Mouse (Mus musculus) embryo, embryonic 9.5 days (tissue): ENCODE results near the gene Ablim1.
"Not testable (repeated sequence)": the region's sequence is repeated elsewhere in the genome, so short reads cannot be mapped to it uniquely, and the experiment has no call there.

Experiments
- DNase-seq: peaks from one replicate; pipeline ENCODE4 v3.0.0-alpha.2; 2017; ENCODE audit errors: extremely low spot score

Gene Ablim1

DNA sequence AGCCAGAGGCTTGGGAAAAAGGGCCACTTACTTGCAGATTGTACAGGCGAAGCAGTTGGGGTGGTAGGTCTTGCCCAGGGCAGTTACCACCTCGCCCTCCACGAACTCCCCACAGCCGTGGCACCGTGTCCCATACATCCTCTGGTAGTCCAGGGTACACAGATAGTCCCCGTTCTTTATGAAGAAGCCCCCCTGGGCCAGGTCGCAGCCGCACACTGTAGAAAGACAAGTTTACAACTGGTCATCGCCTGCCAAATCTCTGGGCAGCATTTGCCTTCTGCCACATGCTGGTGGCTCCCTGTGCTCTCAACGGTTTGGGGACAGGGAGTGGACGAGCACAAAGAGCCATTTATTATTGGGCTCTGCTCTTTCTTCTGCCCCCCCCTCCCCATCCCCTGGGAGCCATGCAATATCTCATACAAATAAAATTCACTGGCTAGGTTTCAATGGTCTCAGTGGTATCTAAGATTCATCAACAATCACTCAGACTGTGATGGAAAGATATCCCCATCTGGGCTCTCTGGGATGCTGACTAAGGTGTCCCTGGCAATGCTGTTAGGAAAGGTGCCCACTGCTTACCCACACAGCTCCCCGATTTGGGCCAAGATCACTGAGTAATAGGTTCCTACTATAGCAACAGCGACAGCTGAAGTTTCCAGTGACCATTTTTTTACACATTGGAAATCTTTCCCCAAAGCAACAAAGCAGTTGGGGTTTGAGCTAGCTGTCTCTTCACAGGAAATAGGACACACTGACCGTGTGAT is 159.4 kb downstream of the Ablim1 start:
- DNase-seq, result no peak

GRCm38 (mm10) chr19:57152357-57152756 is 162.4 kb downstream of the Ablim1 start:
- no peak for DNase-seq

DNA sequence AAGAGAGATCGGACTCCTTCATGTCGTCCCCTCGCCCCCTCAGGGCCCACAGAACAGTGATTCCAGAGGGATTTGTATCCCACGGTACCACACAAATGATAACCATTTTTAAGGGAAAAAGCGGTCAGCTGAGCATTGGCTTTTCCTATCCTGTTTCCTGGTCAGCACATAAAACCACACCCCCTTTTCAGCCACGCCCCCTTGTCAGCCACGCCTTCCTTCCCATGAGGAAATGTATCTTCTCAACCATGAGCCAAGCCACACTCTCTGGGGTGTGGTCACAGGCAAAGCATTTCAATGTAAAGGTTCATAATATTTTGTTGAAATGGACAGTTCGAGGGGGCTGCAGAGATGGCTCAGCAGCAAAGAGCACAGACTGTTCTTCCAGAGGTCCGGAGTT is 163.2 kb downstream of the Ablim1 start:
- no peak for DNase-seq

DNA sequence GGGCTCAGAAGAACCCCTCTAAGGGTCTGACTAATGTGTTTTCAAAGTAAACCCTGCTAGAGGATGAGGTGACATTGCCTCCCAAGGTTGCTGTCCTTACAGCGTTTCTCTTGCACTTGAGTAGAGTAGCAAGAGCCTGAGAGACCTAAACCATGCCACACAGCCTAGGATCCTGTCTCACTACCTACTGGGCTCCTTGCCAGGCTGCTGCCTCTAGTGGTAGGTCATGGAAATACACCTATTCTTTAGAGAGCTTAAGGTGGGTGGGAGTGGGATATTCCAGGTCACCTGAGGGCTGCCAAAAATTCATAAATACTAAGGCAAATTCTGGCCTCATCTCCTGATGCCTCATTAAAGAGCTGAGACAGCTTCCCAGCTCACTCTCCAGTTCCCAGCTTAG is 164.4 kb downstream of the Ablim1 start:
- peak; percentile 40 for DNase-seq

DNA sequence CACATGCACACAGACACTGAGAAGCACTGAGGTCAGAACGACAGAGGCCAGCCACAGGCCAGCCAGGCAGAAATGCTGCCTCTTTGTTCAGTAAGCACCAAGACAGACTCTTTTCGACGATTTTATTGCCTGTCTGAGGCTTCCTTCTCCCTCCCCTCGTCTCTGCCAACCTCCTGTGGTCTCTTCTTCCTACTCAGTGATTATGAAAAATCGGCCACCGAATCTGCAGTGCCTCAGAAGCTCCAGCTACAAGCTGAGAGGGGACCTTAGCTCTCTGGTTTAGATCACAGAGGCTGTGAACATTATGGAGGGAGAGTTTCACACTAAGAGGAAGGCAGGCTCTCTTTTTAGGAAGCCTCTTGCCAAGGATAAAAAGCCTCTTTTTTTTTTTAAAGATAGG is 167.0 kb downstream of the Ablim1 start:
- DNase-seq, result no peak

DNA sequence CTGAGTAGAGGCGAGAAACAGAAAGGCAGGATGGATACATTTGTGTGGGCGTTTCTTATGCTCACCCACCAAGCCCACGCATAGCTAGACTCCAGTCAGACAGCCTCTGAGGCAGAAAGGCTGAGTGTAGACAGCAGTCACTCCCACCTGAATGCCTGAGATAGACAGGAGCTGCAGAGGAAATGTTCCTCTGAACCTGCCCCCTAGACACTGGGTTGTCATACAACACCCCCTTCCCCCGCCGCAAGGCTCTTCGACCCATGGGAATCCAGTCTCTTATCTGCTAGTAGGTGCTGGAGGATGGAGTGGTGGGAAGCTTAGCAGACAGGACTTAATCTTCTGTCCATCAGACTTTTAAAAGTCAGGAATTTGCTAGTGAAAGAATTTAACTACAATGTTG is 167.8 kb downstream of the Ablim1 start:
- DNase-seq, result no peak

DNA sequence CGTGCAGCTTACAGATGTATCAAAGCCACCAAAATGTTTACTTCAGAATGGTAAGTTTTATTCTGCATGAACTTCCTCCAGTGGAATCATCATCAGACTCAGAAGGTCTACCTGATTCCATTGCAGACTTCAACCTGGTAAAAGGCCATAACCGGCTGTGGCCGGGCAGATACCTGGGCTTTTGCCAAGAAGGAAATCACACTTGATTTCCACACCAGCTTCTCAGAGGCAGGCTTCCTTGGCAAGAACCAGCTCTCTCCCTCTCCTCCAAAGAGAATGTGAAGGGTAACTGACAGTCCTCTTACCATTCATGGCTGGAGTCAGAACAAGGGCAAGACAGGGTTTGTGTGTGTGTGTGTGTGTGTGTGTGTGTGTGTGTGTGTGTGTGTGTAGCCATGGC is 171.1 kb downstream of the Ablim1 start:
- no peak for DNase-seq

DNA sequence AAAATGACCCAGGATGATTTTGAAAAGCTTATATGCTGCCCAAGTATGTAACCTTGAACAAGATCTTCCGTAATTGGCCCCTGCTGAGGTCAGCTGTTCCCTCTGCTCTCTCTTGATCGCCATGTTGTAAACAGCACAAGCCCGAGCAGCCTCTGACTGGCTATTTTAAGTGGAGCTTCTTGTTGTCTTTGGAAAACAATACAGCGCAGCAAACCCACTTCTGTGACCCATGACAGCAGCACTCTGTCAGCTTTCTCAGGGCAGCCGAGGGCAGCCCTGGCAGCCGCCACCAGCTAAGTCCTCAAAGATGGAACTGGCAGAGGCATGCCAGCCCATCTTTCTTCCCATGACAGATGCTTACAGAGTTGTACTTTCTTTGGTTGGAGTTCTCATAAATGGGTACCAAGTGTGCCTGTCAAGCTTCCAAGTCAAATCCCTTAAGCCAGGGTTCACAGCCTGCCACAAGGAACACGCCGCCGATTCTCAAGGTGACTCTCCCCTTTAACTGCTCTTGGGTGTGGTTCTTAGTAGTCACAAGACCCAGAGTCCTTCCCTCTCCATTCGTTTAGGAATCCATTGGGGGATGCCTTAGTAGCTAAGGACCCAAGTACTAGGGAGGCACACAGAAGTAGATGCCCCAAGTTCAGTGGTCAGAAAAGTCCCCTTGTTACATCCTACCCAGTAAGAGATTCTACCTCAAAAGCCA is 172.8 kb downstream of the Ablim1 start:
- no peak for DNase-seq

DNA sequence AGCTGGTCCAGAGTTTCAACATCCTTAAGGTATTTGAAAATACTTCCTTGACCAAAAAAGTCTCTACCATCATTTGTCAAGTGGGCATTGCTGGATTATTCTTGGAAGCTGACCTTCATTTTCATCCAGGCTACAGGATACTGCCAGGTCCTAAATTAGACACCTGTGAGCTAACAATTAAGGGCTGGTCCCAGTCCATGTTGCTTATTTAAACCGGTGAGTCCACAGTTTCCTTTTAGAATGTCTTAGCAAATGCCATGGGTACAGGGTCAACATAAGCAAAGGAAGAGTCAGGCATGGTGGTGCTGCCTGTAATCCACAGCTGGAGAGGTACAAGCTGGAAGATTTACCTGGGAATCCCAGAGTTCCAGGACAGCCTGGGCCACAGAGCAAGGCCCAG is 173.8 kb downstream of the Ablim1 start:
- no peak for DNase-seq

DNA sequence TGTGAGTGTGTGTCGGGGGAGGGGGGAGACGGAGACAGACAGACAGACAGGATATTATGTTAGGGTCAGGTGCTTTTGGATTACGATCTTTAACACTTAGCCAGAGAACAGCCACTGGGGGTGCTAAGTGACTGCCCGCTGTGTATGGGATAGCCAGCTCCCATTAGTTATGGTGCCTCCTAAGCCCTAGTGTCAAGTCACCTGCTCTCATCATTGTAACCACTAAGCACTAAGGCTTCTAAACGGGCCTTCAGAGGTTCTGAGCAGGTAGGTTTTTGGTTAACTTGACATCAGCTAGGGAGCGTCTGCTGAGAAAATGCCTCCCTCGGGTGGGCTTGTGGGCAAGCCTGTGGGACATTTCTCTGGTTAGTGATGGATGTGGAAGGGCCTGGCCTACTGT is 174.6 kb downstream of the Ablim1 start:
- DNase-seq, result no peak

DNA sequence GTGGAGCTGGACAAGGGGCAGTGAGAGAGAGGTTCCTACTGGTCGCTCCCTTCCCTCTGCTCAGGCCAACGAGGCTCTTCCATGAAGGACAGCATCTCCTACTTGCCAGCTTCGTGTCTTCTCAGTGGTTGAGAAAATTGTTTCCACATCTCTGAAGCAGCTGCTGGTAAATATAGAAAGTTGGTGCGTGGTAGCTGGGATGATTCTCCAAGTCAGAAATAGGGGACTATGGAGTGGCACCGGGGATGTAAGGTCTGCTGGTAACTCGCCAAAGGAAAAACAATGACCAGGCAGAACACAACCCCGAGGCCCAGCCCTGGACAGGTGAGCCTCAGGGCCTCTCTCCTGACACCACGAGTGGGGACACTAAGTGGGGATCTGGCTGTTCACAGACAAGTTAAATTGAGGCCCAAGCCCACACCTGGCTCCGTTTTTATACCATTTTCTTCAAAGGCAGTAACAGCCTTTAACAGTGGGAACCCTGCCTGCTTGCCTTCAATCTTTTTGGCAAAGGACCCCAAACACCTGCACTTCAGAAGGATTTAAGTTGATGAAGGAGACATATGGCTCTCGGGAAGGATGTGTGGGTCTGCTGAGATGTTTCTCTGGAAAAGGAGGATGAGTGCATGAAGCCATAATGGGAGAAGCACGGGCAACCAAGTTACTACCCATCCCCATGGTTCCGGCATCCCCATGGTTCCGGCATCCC is 175.7 kb downstream of the Ablim1 start:
- DNase-seq, result no peak

GRCm38 (mm10) chr19:57138469-57138868 is 176.2 kb downstream of the Ablim1 start:
- DNase-seq, result no peak

- DNase-seq, result no peak
These were observed 176.7 kb downstream of the Ablim1 start for GRCm38 (mm10) chr19:57138045-57138444.

GRCm38 (mm10) chr19:57136228-57136627 is 178.5 kb downstream of the Ablim1 start:
- DNase-seq, result peak; percentile 74

DNA sequence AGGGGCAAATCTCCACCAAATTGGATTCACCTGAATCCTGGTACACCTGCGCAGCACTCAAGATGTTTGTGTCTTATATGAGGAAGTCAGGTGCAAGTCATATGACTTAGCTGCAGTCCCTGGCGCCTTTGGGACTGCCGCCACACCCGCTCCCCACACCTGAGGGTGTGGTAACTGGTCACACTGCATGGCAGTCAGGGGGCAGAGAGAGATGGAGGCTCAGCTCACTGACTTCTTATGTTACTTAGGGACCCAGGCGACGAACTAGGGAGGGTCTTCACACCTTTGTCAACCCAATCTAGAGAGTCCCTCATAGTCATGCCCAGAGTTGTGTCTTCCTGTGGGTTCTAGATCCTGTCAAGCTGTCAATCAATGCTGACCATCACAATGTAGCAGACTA is 179.1 kb downstream of the Ablim1 start:
- not testable (repeated sequence) for DNase-seq

GRCm38 (mm10) chr19:57134654-57135348 is 179.9 kb downstream of the Ablim1 start:
- DNase-seq, result no peak

- DNase-seq, result no peak
These were observed 181.7 kb downstream of the Ablim1 start for GRCm38 (mm10) chr19:57132916-57133520.

- DNase-seq, result no peak
These were observed 182.4 kb downstream of the Ablim1 start for GRCm38 (mm10) chr19:57132281-57132680.

GRCm38 (mm10) chr19:57131366-57131765 is 183.4 kb downstream of the Ablim1 start:
- no peak for DNase-seq

- no peak for DNase-seq
These were observed 184.1 kb downstream of the Ablim1 start for GRCm38 (mm10) chr19:57130591-57130990.

DNA sequence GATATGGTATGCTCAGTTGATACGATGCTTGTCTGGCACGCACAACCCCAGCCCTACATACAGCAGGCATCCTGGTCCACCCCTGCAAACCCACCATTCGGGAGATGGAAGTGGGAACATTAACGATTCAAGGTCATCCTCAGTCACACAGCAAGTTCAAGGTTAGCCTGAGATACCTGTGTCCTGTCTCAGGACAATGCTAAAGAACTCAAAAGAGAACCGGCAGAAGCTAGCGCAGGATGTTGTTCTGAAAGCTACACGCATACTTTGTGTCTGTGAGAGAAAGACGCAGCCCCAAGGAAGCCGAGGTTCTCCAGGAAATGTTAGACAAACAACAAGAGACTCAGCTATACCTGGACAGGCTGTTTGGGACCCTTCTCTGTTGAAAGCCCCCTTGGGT is 185.0 kb downstream of the Ablim1 start:
- DNase-seq, result no peak

DNA sequence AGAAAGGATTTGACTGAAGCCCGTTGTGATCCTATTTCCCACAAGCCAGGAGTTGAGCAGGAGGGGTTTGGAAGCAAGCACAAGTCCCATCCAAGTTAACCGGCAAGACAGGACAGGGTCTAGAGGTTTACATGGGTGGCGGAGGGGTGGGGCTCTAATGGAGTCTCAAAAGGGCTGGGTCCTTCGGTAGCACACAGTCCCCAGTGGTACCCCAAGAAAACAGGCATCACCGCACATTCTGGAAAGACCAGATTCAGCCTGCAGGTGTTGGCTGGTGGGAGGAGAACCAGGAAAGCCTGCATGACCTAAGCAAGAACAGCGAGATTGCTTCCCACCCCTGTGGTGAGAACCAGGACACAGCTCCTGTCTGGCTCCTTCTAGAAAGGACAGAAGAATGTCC is 186.7 kb downstream of the Ablim1 start:
- DNase-seq, result no peak
